Mouse (Mus musculus) ES-Bruce4 (cell line): ENCODE measurements around the gene Lrrc57.
"Not testable (repeated sequence)": the region's sequence is repeated elsewhere in the genome, so short reads cannot be mapped to it uniquely, and the experiment has no call there.

Experiments
- CTCF ChIP-seq: IDR thresholded peaks from one replicate; pipeline ENCODE4 v1.8.1; 2011; ENCODE audit warnings: low read depth, low read length
- EP300 ChIP-seq: IDR thresholded peaks from 2 replicates; pipeline ENCODE4 v1.6.1; 2011; ENCODE audit warnings: low read depth, low read length; ENCODE audit not compliant: insufficient read depth
- POLR2A ChIP-seq: IDR thresholded peaks from one replicate; pipeline ENCODE4 v1.8.1; 2011; ENCODE audit warnings: low read length; ENCODE audit not compliant: insufficient read depth

GRCm38 (mm10) chr2:120564548-120565188 lies 44.7 kb downstream of the Lrrc57 start:
- TF ChIP-seq POLR2A, CTCF, EP300: not testable (repeated sequence)
